Mouse (Mus musculus) heart, embryonic 13.5 days (tissue): ENCODE measurements around the gene Timm22. TPM values are rescaled to one million over a fixed set of nuclear protein-coding genes. Genes with fewer than 3 reads are reported as not detected.

Experiments used
- ATAC-seq: fragments of 200-750 bp; cut with Nextera tagmentation; 2 replicates; pipeline ENCODE4 v1.8.0; 2017; ENCODE audit warnings: moderate TSS enrichment; ENCODE audit not compliant: insufficient number of reproducible peaks, low FRiP score, low TSS enrichment; ENCODE audit errors: extremely low read depth
- H3K27ac ChIP-seq: fragments of 300-500 bp; sonication (generic); replicated peaks from 2 replicates; pipeline ENCODE4 v1.5.1; 2015; ENCODE audit warnings: moderate library complexity, mild to moderate bottlenecking, inconsistent platforms
- H3K27me3 ChIP-seq: fragments of 300-500 bp; sonication (generic); replicated peaks from 2 replicates; pipeline ENCODE4 v1.6.1; 2015; ENCODE audit warnings: mild to moderate bottlenecking, inconsistent platforms
- H3K36me3 ChIP-seq: fragments of 300-500 bp; sonication (generic); 2 replicates; pipeline ENCODE4 v1.6.1; 2015; ENCODE audit warnings: mild to moderate bottlenecking, inconsistent platforms
- H3K4me1 ChIP-seq: fragments of 300-500 bp; sonication (generic); 2 replicates; pipeline ENCODE4 v1.6.1; 2015; ENCODE audit warnings: inconsistent platforms
- H3K4me2 ChIP-seq: fragments of 300-500 bp; sonication (generic); 2 replicates; pipeline ENCODE4 v1.6.1; 2015; ENCODE audit warnings: inconsistent platforms, mild to moderate bottlenecking, moderate library complexity
- H3K4me3 ChIP-seq: fragments of 300-500 bp; sonication (generic); 2 replicates; pipeline ENCODE4 v1.5.1; 2015; ENCODE audit warnings: moderate library complexity, mild to moderate bottlenecking, inconsistent platforms
- H3K9ac ChIP-seq: fragments of 300-500 bp; sonication (generic); 2 replicates; pipeline ENCODE4 v1.6.1; 2015; ENCODE audit warnings: inconsistent platforms, mild to moderate bottlenecking, moderate library complexity
- H3K9me3 ChIP-seq: fragments of 300-500 bp; sonication (generic); 2 replicates; pipeline ENCODE4 v1.6.1; 2016; ENCODE audit warnings: inconsistent platforms
- WGBS: fragments of 180-500 bp; shearing (Covaris S2); methylation state at CpG from one replicate; pipeline ENCODE4 v1.1.7; 2015; ENCODE audit warnings: mixed read lengths; 5-methylcytosine and 5-hydroxymethylcytosine counted together
- polyA plus RNA-seq: library from polyadenylated mRNA; unstranded; fragments of >200 nt; fragmentation: Nextera tagmentation; extraction: Ambion mirVana; gene quantifications from 2 replicates; pipeline ENCODE4 v1.2.1, GENCODE M21; 2015

The Timm22 gene
- polyA plus RNA-seq, 1 experiment from 2014 or later, result 78.6 TPM

DNA sequence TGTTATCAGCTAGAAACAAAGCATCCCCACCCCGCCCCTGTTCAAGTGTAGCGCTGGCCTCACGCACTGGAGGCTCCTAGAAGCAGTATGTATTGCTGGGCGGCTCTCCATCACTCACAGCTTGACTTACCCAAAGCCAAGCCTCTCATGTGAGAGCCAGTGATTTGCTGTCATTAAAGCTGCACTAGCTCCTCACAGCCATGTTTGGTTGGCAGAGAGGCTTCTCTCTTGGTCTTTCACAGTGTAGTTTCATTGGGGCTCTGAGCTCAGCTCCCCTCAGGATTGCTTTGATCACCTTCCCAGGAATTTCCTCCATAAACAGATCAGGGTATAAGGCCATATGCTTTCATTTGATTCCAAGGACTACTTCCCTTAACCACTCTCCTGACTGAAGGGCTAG is 6.5 kb downstream of the Timm22 start:
- H3K27ac ChIP-seq, result no peak overlapping the region
- H3K9me3 ChIP-seq, result no peaks in the 10 kb centered on the region
- H3K27me3 ChIP-seq, result no peaks in the 10 kb centered on the region
- H3K9ac ChIP-seq, result no peak overlapping the region
- H3K36me3 ChIP-seq, result peaks cover 79% of the 10 kb centered on the region
- ATAC-seq, result no peak
- no peak overlapping the region for H3K4me2 ChIP-seq
- peaks cover 17% of the 10 kb centered on the region for H3K4me1 ChIP-seq
- no peak overlapping the region for H3K4me3 ChIP-seq
- 55% methylated on average over 4 of the region's 4 CpGs for WGBS

DNA sequence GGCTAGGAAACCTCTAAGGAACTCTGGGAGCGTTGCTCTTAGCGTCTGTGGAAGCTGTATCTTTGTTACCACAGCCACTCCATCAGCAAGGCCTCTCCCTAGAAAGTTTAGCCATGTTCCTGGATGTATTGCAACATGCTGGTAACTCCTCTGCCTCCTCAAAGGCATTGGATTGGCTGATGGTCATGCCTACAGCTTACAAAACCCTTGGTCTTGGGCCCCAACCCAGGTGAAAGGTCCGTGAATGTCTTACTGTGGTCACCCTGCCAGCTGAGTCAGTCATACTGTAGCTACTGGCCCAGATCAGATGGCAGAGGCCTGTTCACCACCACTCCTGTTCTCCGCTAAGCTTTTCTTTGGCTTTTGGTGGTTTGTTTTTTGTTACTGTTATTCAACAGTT is 8.2 kb downstream of the Timm22 start:
- Histone ChIP-seq H3K9me3 (no peaks in the 10 kb centered on the region), H3K27ac (no peak overlapping the region), H3K9ac (no peak overlapping the region), H3K36me3 (peaks cover 92% of the 10 kb centered on the region), H3K4me3 (no peak overlapping the region), H3K27me3 (no peaks in the 10 kb centered on the region), H3K4me1 (peaks cover 21% of the 10 kb centered on the region), H3K4me2 (no peak overlapping the region)
- WGBS, result 89% methylated on average over 4 of the region's 4 CpGs
- no peak for ATAC-seq

DNA sequence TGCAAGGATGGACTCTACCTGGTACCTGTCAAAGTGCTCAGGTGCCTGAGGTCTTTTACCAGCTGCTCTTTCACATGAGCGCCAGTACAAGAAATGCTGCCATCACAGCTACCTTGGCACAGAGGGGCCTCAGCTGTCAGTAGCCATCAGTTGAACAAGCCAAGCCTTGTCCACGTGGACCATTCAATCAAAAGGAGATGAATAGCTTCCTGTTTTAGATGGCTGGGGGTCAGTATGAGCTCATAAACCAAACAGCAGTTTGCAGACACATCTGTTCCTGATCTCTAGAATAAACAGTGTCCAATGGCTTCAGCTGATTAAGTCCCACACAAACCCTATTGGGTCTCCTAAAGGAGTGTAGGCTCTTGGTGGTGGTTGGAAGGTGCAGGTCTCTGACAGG is 9.2 kb downstream of the Timm22 start:
- H3K9ac ChIP-seq, result no peak overlapping the region
- H3K36me3 ChIP-seq, result peaks cover 94% of the 10 kb centered on the region
- no peak overlapping the region for H3K4me2 ChIP-seq
- H3K27me3 ChIP-seq, result no peaks in the 10 kb centered on the region
- WGBS, result 53% methylated on average over 2 of the region's 2 CpGs
- no peak for ATAC-seq
- H3K27ac ChIP-seq, result peak overlapping the region; percentile 1; the same call in 1 of the 2 replicates
- H3K4me1 ChIP-seq, result peaks cover 31% of the 10 kb centered on the region
- H3K4me3 ChIP-seq, result no peak overlapping the region
- no peaks in the 10 kb centered on the region for H3K9me3 ChIP-seq

DNA sequence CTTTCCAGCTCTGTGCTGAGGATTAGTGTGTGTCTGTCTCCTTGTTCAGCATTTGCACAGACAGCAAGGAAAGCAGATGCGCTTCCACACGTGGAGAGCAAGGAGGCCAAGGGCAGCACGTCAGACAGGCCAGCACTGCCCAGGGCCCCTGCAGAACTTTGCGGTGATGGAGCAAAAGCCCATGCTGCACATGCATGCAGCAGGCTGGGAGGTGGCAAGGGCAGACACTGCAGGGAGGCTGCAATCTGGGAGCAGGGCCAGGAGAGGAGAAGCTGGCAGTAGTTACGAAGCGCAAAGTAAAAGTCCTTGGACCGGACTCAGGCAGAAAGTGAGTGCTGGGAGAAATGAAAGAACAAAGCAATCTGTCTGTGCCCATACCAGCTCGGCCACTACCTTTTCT is 11.7 kb downstream of the Timm22 start:
- WGBS, result 76% methylated on average over 8 of the region's 8 CpGs
- Histone ChIP-seq H3K27me3 (no peaks in the 10 kb centered on the region), H3K4me1 (peaks cover 33% of the 10 kb centered on the region), H3K9me3 (no peaks in the 10 kb centered on the region), H3K9ac (no peak overlapping the region), H3K36me3 (peaks cover 95% of the 10 kb centered on the region), H3K4me3 (no peak overlapping the region), H3K4me2 (no peak overlapping the region), H3K27ac (0 out of 2 replicates have a peak overlapping the region, but pooled peaks have one; percentile 39)
- no peak for ATAC-seq

DNA sequence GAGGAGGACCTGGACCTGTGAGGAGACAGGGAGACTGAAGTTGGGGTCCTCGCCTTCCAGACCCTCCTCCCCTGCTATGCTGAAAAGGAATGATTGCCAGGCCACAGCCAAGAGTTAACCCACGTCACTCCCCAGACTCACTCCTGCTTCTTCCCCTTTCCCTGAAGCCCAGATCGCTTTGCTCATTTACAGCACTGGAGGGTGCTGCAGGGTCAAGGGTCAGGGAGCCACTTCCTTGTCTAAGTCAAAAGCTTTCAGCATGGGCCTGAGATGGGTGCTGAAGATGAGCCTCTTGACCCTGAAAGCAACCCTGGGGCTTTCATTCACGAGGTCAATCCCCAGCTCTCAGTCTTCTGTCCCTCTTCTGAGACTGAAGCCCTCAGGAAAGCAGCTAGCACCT is 12.4 kb downstream of the Timm22 start:
- Histone ChIP-seq H3K36me3 (peaks cover 95% of the 10 kb centered on the region), H3K4me1 (peaks cover 28% of the 10 kb centered on the region), H3K4me3 (no peak overlapping the region), H3K9me3 (no peaks in the 10 kb centered on the region), H3K27ac (0 out of 2 replicates have a peak overlapping the region, but pooled peaks have one; percentile 39), H3K4me2 (no peak overlapping the region), H3K9ac (no peak overlapping the region; the same call in 1 of the 2 replicates), H3K27me3 (no peaks in the 10 kb centered on the region)
- ATAC-seq, result no peak
- 68% methylated on average over 4 of the region's 4 CpGs for WGBS

DNA sequence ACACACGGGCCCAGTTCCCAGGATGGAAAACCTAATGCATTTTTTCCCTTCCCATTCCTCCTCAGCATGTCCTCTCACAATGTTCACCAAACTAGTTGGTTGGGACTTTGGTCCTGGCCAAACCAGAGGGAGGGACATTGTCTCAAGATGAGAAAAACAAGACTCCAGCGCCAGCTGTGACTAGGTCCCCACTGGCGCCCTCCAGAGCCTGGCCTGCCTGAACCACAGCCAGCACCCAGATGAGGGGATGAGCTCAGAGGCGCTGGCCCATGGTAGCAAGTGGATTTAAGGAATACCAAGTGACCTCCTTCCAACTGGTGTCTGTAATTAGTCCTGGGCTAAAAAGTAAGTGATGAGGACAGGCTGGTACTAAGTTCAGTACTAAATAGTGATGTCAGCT is 14.1 kb downstream of the Timm22 start:
- no peak overlapping the region for H3K4me2 ChIP-seq
- no peaks in the 10 kb centered on the region for H3K9me3 ChIP-seq
- WGBS, result 58% methylated on average over 4 of the region's 4 CpGs
- ATAC-seq, result no peak
- no peak overlapping the region for H3K4me3 ChIP-seq
- peaks cover 37% of the 10 kb centered on the region for H3K4me1 ChIP-seq
- peaks cover 88% of the 10 kb centered on the region for H3K36me3 ChIP-seq
- H3K9ac ChIP-seq, result no peak overlapping the region; the same call in 1 of the 2 replicates
- no peaks in the 10 kb centered on the region for H3K27me3 ChIP-seq
- no peak overlapping the region for H3K27ac ChIP-seq

DNA sequence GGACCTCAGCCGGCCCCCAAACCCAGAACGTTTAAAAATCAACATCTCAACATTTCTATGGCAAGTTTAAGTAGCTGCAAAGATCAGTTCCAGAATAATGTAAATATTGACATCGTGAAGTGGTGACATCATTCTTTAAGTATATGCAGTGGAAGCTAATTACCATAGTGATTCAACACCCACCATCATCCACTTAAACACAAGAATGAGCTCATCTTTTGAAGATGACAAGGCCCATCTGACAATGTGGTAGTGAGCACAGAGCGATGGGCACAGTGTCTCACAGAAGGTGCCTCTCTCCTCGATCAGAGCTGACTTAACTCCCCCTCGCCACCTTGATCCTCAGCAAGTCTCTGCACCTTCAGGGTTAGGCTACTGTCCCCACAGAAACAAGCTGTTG is 19.0 kb downstream of the Timm22 start:
- Histone ChIP-seq H3K9me3 (no peaks in the 10 kb centered on the region), H3K36me3 (peaks cover 44% of the 10 kb centered on the region), H3K9ac (no peak overlapping the region), H3K4me3 (no peak overlapping the region), H3K27ac (no peak overlapping the region; the same call in 1 of the 2 replicates), H3K27me3 (no peaks in the 10 kb centered on the region), H3K4me1 (peaks cover 62% of the 10 kb centered on the region), H3K4me2 (no peak overlapping the region)
- 71% methylated on average over 6 of the region's 6 CpGs for whole genome bisulfite sequencing
- no peak for ATAC-seq

DNA sequence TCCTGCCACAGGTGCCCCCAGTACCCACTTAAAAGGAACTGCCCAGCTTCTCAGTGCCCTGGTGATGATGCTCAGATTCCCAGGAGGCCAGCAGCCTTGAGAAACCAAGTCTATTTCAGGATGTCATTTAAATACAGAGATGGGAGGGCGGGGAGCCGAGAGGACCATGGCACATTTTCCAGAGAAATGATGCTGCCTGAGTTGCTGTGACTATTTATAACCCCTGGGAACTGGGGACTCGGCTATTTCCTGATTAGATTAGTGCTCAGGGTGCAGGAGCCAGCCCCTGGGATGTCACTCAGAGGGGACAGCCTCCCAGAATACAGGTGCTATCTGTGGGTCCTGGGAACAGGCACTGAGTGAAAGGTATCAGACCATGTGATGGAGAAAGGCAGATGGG is 21.0 kb downstream of the Timm22 start:
- peaks cover 28% of the 10 kb centered on the region for H3K36me3 ChIP-seq
- peak overlapping the region; percentile 39 for H3K4me2 ChIP-seq
- peak overlapping the region; percentile 91 for H3K27ac ChIP-seq
- 25% methylated on average over 3 of the region's 3 CpGs for WGBS
- no peaks in the 10 kb centered on the region for H3K27me3 ChIP-seq
- no peaks in the 10 kb centered on the region for H3K9me3 ChIP-seq
- no peak; the same call in 1 of the 2 replicates for ATAC-seq
- H3K4me1 ChIP-seq, result peaks cover 77% of the 10 kb centered on the region
- no peak overlapping the region for H3K4me3 ChIP-seq
- peak overlapping the region; percentile 55 for H3K9ac ChIP-seq

DNA sequence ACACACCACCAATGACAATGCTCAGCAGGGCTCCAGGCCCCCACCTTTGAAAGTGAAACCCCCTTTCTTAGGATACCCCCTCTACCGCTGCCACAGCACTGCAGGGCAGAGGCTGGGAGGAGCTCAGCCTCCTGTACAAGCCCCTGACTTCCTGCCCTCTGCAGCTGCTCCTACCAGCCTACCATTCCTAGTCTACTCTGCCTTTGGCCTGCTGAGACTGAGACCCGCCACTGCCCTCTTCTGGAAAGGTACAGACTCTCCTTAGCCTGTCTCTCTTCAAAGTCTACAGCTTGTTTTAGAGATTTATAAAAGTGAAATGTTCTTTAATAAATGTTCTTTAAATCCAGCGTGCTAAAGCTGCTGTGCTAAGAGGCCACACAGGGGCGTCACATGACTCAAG is 22.3 kb downstream of the Timm22 start:
- Histone ChIP-seq H3K9ac (peak overlapping the region; percentile 57; the same call in 1 of the 2 replicates), H3K36me3 (peaks cover 28% of the 10 kb centered on the region), H3K9me3 (no peaks in the 10 kb centered on the region), H3K4me2 (no peak overlapping the region), H3K4me1 (peaks cover 82% of the 10 kb centered on the region), H3K4me3 (no peak overlapping the region), H3K27ac (peak overlapping the region; percentile 91), H3K27me3 (no peaks in the 10 kb centered on the region)
- ATAC-seq, result no peak
- WGBS, result 42% methylated on average over 4 of the region's 4 CpGs

DNA sequence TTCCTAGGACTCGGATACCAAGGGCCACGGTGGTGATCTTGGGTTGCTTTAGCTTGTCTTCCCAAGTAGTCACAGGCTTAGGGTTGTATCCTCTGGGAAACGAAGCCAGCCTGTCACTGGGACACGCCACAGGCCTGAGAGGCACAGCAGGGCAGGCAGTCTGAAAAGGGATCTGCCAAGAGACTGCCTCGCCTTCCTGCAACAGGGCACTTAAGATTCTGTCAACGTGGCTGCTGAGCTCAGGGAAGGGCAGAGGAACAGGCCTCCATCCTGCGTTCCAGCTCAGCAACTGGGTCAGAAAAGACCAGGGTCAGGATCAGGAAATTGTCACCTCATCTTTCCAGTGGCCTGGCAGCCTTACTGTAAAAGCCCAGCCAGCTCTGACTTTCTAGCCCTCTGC is 22.8 kb downstream of the Timm22 start:
- Histone ChIP-seq H3K27me3 (no peaks in the 10 kb centered on the region), H3K36me3 (peaks cover 24% of the 10 kb centered on the region), H3K4me1 (peaks cover 83% of the 10 kb centered on the region), H3K9ac (peak overlapping the region; percentile 57), H3K4me3 (no peak overlapping the region), H3K27ac (peak overlapping the region; percentile 91), H3K9me3 (no peaks in the 10 kb centered on the region), H3K4me2 (no peak overlapping the region)
- no peak for ATAC-seq
- WGBS, result 34% methylated on average over 7 of the region's 7 CpGs

DNA sequence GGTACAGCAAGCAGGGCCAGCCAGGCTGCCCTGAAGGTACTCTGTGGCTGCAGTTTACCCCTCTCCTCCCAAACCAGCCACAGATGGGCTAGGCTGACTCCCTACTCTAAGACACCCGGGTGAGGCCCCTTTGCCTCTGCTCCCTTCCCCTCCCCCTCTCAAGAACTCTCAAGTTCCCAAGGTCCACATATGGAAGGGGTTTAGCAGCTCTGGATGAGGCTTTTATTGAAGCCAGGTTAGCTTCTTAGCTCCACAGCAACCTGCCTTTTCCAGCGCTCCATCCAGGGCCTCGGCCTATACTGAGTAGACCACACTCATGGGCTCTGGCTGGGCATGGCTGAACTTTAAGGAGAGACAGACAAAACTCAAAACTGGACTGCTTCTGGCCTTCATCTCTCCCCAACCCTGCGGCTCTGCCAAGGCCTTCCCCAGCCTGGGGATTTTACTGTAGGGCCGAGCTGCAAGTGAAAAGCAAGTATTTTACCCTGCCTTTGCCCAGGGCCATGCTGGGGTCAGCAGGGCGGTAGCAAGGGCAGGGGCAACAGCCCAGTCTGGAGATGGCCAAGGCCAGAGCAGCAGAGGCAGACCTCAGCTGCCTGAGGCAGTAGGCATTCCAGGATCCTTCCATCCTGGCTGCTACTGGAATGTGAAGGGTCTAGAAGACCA is 23.3 kb downstream of the Timm22 start:
- Histone ChIP-seq H3K27me3 (no peaks in the 10 kb centered on the region), H3K9ac (peak overlapping the region; percentile 57), H3K27ac (peak overlapping the region; percentile 91), H3K4me2 (no peak overlapping the region), H3K4me1 (peaks cover 83% of the 10 kb centered on the region), H3K36me3 (peaks cover 19% of the 10 kb centered on the region), H3K9me3 (no peaks in the 10 kb centered on the region), H3K4me3 (no peak overlapping the region)
- no peak for ATAC-seq
- WGBS, result 51% methylated on average over 6 of the region's 6 CpGs

DNA sequence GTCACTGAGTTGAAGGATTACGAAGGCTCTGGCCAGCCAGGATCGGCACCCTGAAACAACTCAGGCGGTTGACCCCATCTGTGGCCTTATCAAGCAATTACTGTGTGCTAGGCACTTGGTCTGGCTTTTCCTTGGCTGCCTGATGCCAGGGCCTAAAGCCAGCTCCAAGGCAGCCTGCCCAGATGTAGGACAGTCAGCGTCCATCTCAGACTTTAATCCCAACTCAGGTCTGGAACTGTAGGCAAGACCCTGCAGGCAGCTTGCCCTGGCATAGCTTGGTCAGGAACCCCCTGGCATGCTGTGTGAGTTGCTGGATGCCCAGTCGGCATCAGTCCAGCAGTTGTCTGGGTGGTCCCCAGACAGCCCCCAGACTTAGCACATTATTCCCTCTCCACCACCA is 29.3 kb downstream of the Timm22 start:
- ATAC-seq, result no peak
- H3K4me1 ChIP-seq, result peaks cover 91% of the 10 kb centered on the region
- H3K4me2 ChIP-seq, result peak overlapping the region; percentile 84
- peaks cover 21% of the 10 kb centered on the region for H3K36me3 ChIP-seq
- peak overlapping the region; percentile 92 for H3K27ac ChIP-seq
- H3K4me3 ChIP-seq, result peak overlapping the region; percentile 60
- 66% methylated on average over 5 of the region's 5 CpGs for WGBS
- H3K9ac ChIP-seq, result peak overlapping the region; percentile 85
- no peaks in the 10 kb centered on the region for H3K9me3 ChIP-seq
- no peaks in the 10 kb centered on the region for H3K27me3 ChIP-seq
